In genomic region chr5:148958355-148958754, GRCm38 (mm10) we compare ENCODE assay signal across 9 mouse cellular contexts. TPM values are rescaled to one million over a fixed set of nuclear protein-coding genes. Genes with fewer than 3 reads are reported as not detected.
A peak's percentile ranks its signal among the peaks of the same experiment; 100 is the strongest.
DNase-seq lines count a peak whose midpoint lies in the region; ATAC-seq and TF ChIP-seq lines count a peak whose summit lies in the region.
"Had no signal": no experiment of that assay in that cellular context is flagged by ENCODE, and none has a peak within 500 bp of the region (broad histone marks: within the 10 kb centered on the region; RNA-seq: fewer than 3 reads in every experiment).

No protein-coding gene starts in this region.

- H3K36me3 ChIP-seq in lung, postnatal 0 days (ENCODE audit: insufficient read depth, low read length), result no peaks in the 10 kb centered on the region
- no peaks in the 10 kb centered on the region for H3K36me3 ChIP-seq in liver, embryonic 11.5 days (ENCODE audit: control insufficient read depth, insufficient read depth, low read length)
- no peaks in the 10 kb centered on the region for H3K36me3 ChIP-seq in stomach, postnatal 0 days (ENCODE audit: control insufficient read depth, insufficient read depth, low read length)
- H3K36me3 ChIP-seq in hindbrain, embryonic 13.5 days, result no peaks in the 10 kb centered on the region

- no peak for ATAC-seq in lung, postnatal 0 days
- ATAC-seq in liver, embryonic 11.5 days (replicated peaks; ENCODE audit: low FRiP score), result no peak
- no peak for ATAC-seq in stomach, postnatal 0 days (ENCODE audit: low FRiP score, low TSS enrichment)
- no peak for ATAC-seq in hindbrain, embryonic 13.5 days (ENCODE audit: low FRiP score)

- no peak for DNase-seq in lung, postnatal 0 days (ENCODE audit: low spot score)
- DNase-seq in lung, postnatal 4 days, result no peak
- DNase-seq in cerebellum, adult 9-11 months, result peak; percentile 23
- no peak for DNase-seq in liver, embryonic 11.5 days (ENCODE audit: low spot score)
- no peak for DNase-seq in stomach, postnatal 0 days (ENCODE audit: low spot score)
- no peak for DNase-seq in left cerebral cortex, postnatal 14 days (ENCODE audit: low spot score in 2 of 2)

- no peaks in the 10 kb centered on the region for H3K9me3 ChIP-seq in lung, postnatal 0 days (ENCODE audit: low read length)
- H3K9me3 ChIP-seq in liver, embryonic 11.5 days (ENCODE audit: control insufficient read depth, low read length), result no peaks in the 10 kb centered on the region
- no peaks in the 10 kb centered on the region for H3K9me3 ChIP-seq in stomach, postnatal 0 days (ENCODE audit: control insufficient read depth, low read length)
- H3K9me3 ChIP-seq in hindbrain, embryonic 13.5 days, result no peaks in the 10 kb centered on the region

- peaks cover 6% of the 10 kb centered on the region; the same call in 1 of the 2 replicates for H3K4me1 ChIP-seq in lung, postnatal 0 days (ENCODE audit: insufficient read depth, low read depth, low read length)
- peaks cover 23% of the 10 kb centered on the region for H3K4me1 ChIP-seq in liver, embryonic 11.5 days (replicated peaks; ENCODE audit: control insufficient read depth, insufficient read depth, low read length)
- H3K4me1 ChIP-seq in stomach, postnatal 0 days (replicated peaks; ENCODE audit: control insufficient read depth, insufficient read depth), result peaks cover 6% of the 10 kb centered on the region; the same call in 1 of the 2 replicates
- peaks cover 20% of the 10 kb centered on the region for H3K4me1 ChIP-seq in hindbrain, embryonic 13.5 days (replicated peaks)

- no peak overlapping the region for H3K9ac ChIP-seq in lung, postnatal 0 days (replicated peaks; ENCODE audit: low read depth)
- no peak overlapping the region for H3K9ac ChIP-seq in liver, embryonic 11.5 days (ENCODE audit: low read depth, low read length)
- no peak overlapping the region for H3K9ac ChIP-seq in stomach, postnatal 0 days (ENCODE audit: low read length)
- H3K9ac ChIP-seq in hindbrain, embryonic 13.5 days, result no peak overlapping the region

- intact Hi-C loops in left cerebral cortex, postnatal 14 days (cut with DNase I), result loop anchor here (10.0 kb wide), 1 partner anchor 144 kb away; no protein-coding TSS in a partner anchor

- peak; percentile 67 for TF ChIP-seq CTCF in lung, postnatal 0 days (IDR thresholded peaks at IDR 0.05)
- TF ChIP-seq CTCF in stomach, postnatal 0 days (IDR thresholded peaks at IDR 0.05; ENCODE audit: low read depth), result peak; percentile 71

- H3K4me2 ChIP-seq in lung, postnatal 0 days (replicated peaks; ENCODE audit: low read depth, low read length), result no peak overlapping the region
- H3K4me2 ChIP-seq in liver, embryonic 11.5 days, result peak overlapping the region; percentile 99
- H3K4me2 ChIP-seq in stomach, postnatal 0 days (replicated peaks; ENCODE audit: low read depth), result no peak overlapping the region
- no peak overlapping the region for H3K4me2 ChIP-seq in hindbrain, embryonic 13.5 days

- no peak overlapping the region for H3K4me3 ChIP-seq in lung, postnatal 0 days (ENCODE audit: low read depth, low read length)
- H3K4me3 ChIP-seq in liver, embryonic 11.5 days (ENCODE audit: low read depth, low read length), result peak overlapping the region; percentile 57
- no peak overlapping the region for H3K4me3 ChIP-seq in stomach, postnatal 0 days (ENCODE audit: low read depth, low read length)
- H3K4me3 ChIP-seq in hindbrain, embryonic 13.5 days, result no peak overlapping the region

- WGBS in lung, postnatal 0 days, result 45% methylated on average over 9 of the region's 9 CpGs
- 30% methylated on average over 9 of the region's 9 CpGs for WGBS in liver, embryonic 11.5 days
- 51% methylated on average over 9 of the region's 9 CpGs for WGBS in stomach, postnatal 0 days
- WGBS in hindbrain, embryonic 13.5 days, result 43% methylated on average over 9 of the region's 9 CpGs

- no peak overlapping the region for H3K27ac ChIP-seq in lung, postnatal 0 days (ENCODE audit: low read length)
- H3K27ac ChIP-seq in liver, embryonic 11.5 days (ENCODE audit: low read depth, low read length), result no peak overlapping the region
- H3K27ac ChIP-seq in stomach, postnatal 0 days (replicated peaks), result no peak overlapping the region
- no peak overlapping the region for H3K27ac ChIP-seq in hindbrain, embryonic 13.5 days

- H3K27me3 ChIP-seq in lung, postnatal 0 days (replicated peaks; ENCODE audit: insufficient read depth, low read length), result no peaks in the 10 kb centered on the region
- no peaks in the 10 kb centered on the region for H3K27me3 ChIP-seq in liver, embryonic 11.5 days (replicated peaks; ENCODE audit: control insufficient read depth, insufficient read depth, low read length)
- H3K27me3 ChIP-seq in stomach, postnatal 0 days (ENCODE audit: control insufficient read depth, insufficient read depth, low read length), result no peaks in the 10 kb centered on the region
- H3K27me3 ChIP-seq in hindbrain, embryonic 13.5 days, result peaks cover 9% of the 10 kb centered on the region

- no peak for TF ChIP-seq EP300 in lung, postnatal 0 days (IDR thresholded peaks at IDR 0.05)
- TF ChIP-seq EP300 in stomach, postnatal 0 days (optimal IDR thresholded peaks at IDR 0.05), result no peak

RNA-seq across cellular contexts. Expression of gene Katnal1, which starts 29.2 kb away (rescaled TPM):
- 4.3 and 5.0 TPM in 2 replicates for polyA plus RNA-seq in lung, postnatal 0 days (2015; fragmentation: Nextera tagmentation; extraction: Ambion mirVana)
- 18.9 and 19.5 TPM in 2 replicates for polyA plus RNA-seq in liver, embryonic 11.5 days (2014; fragmentation: Nextera tagmentation; extraction: Ambion mirVana)
- polyA plus RNA-seq in stomach, postnatal 0 days (2015; fragmentation: Nextera tagmentation; extraction: Ambion mirVana), result 3.4 and 4.1 TPM in 2 replicates
- polyA plus RNA-seq in hindbrain, embryonic 13.5 days (2015; fragmentation: Nextera tagmentation; extraction: Ambion mirVana), result 33.4 and 34.4 TPM in 2 replicates
- 10 to 100 TPM; 55.4 to 56.9 TPM for total RNA-seq in left cerebral cortex, postnatal 14 days (2021)

RNA-seq across cellular contexts. Expression of gene Gm42791, which starts 36.6 kb away (rescaled TPM):
- polyA plus RNA-seq in lung, postnatal 0 days (2015; fragmentation: Nextera tagmentation; extraction: Ambion mirVana), result 0.78 and 1.2 TPM in 2 replicates
- polyA plus RNA-seq in liver, embryonic 11.5 days (2014; fragmentation: Nextera tagmentation; extraction: Ambion mirVana), result not detected in 2 replicates
- 0.99 TPM in 1 of 2 replicates, not detected in the other for polyA plus RNA-seq in stomach, postnatal 0 days (2015; fragmentation: Nextera tagmentation; extraction: Ambion mirVana)
- polyA plus RNA-seq in hindbrain, embryonic 13.5 days (2015; fragmentation: Nextera tagmentation; extraction: Ambion mirVana), result 5.4 and 6.6 TPM in 2 replicates
- total RNA-seq in left cerebral cortex, postnatal 14 days (2021), result 10 to 100 TPM; 16.6 to 17.8 TPM
- total RNA-seq: common myeloid progenitor, adult 5-6 weeks had no signal
- polyA plus RNA-seq: limb, embryonic 14.5 days had no signal
